Mouse (Mus musculus) forebrain, embryonic 14.5 days (tissue): ENCODE data around the gene Khdrbs2. TPM values are rescaled to one million over a fixed set of nuclear protein-coding genes. Genes with fewer than 3 reads are reported as not detected.
"Not testable (repeated sequence)": the region's sequence is repeated elsewhere in the genome, so short reads cannot be mapped to it uniquely, and the experiment has no call there.

Experiments used
- ATAC-seq: fragments of 200-750 bp; cut with Nextera tagmentation; 2 replicates; pipeline ENCODE4 v1.8.0; 2017; ENCODE audit warnings: mild to moderate bottlenecking, moderate library complexity
- DNase-seq: peaks from one replicate; pipeline ENCODE4 v3.0.0-alpha.2; 2015; ENCODE audit warnings: low spot score
- H3K27ac ChIP-seq: fragments of 300-500 bp; sonication (generic); 2 replicates; pipeline ENCODE4 v1.5.1; 2014; ENCODE audit warnings: low read depth, mild to moderate bottlenecking, control low read depth, low read length, moderate library complexity
- H3K27me3 ChIP-seq: fragments of 300-500 bp; sonication (generic); replicated peaks from 2 replicates; pipeline ENCODE4 v1.6.1; 2014; ENCODE audit warnings: low read length, control low read depth, mixed read lengths; ENCODE audit not compliant: control insufficient read depth, insufficient read depth
- H3K36me3 ChIP-seq: fragments of 300-500 bp; sonication (generic); 2 replicates; pipeline ENCODE4 v1.6.1; 2014; ENCODE audit warnings: low read length, control low read depth; ENCODE audit not compliant: control insufficient read depth, insufficient read depth
- H3K4me1 ChIP-seq: fragments of 300-500 bp; sonication (generic); 2 replicates; pipeline ENCODE4 v1.6.1; 2014; ENCODE audit warnings: antibody characterized with exemption, low read length, control low read depth; ENCODE audit not compliant: control insufficient read depth, insufficient read depth
- H3K4me2 ChIP-seq: fragments of 300-500 bp; sonication (generic); 2 replicates; pipeline ENCODE4 v1.6.1; 2014; ENCODE audit warnings: mild to moderate bottlenecking, control low read depth, low read length
- H3K4me3 ChIP-seq: fragments of 300-500 bp; sonication (generic); 2 replicates; pipeline ENCODE4 v1.5.1; 2014; ENCODE audit warnings: low read depth, low read length, control low read depth
- H3K9ac ChIP-seq: fragments of 300-500 bp; sonication (generic); 2 replicates; pipeline ENCODE4 v1.6.1; 2014; ENCODE audit warnings: mild to moderate bottlenecking, low read length, control low read depth, moderate library complexity
- H3K9me3 ChIP-seq: fragments of 300-500 bp; sonication (generic); replicated peaks from 2 replicates; pipeline ENCODE4 v1.6.1; 2016; ENCODE audit warnings: low read length, control low read depth, mixed read lengths; ENCODE audit not compliant: control insufficient read depth
- WGBS: fragments of 180-500 bp; shearing (Covaris S2); extraction: QIAGEN DNeasy Blood & Tissue Kit; methylation state at CpG from one replicate; pipeline ENCODE4 v1.1.7; 2014; 5-methylcytosine and 5-hydroxymethylcytosine counted together
- polyA plus RNA-seq: library from polyadenylated mRNA; unstranded; fragments of >200 nt; fragmentation: Nextera tagmentation; extraction: Ambion mirVana; gene quantifications from 2 replicates; pipeline ENCODE4 v1.2.1, GENCODE M21; 2014

Khdrbs2 gene
- polyA plus RNA-seq, 1 experiment from 2014 or later: 53.7 TPM

GRCm38 (mm10) chr1:32503381-32503780 lies 330.9 kb downstream of the Khdrbs2 start:
- no peaks in the 10 kb centered on the region for H3K27me3 ChIP-seq
- no peaks in the 10 kb centered on the region for H3K9me3 ChIP-seq
- no peak overlapping the region for H3K4me3 ChIP-seq
- H3K4me1 ChIP-seq: no peaks in the 10 kb centered on the region
- H3K9ac ChIP-seq: no peak overlapping the region
- ATAC-seq (no peak), DNase-seq (no peak)
- no peak overlapping the region for H3K4me2 ChIP-seq
- WGBS: 94% methylated on average over 6 of the region's 6 CpGs
- H3K27ac ChIP-seq: no peak overlapping the region
- H3K36me3 ChIP-seq: no peaks in the 10 kb centered on the region

- not testable (repeated sequence) for H3K9me3 ChIP-seq, H3K4me3 ChIP-seq, H3K4me2 ChIP-seq, DNase-seq, H3K4me1 ChIP-seq, H3K36me3 ChIP-seq, H3K9ac ChIP-seq, H3K27ac ChIP-seq, ATAC-seq, H3K27me3 ChIP-seq
- WGBS: 83% methylated on average over 2 of the region's 7 CpGs
Measured at GRCm38 (mm10) chr1:32547194-32547593, 374.7 kb downstream of the Khdrbs2 start, which contains the start of gene Gm5415. Gene Gm5415, minus strand, starts transcription at chr1:32547294.

- Histone ChIP-seq H3K9me3 (no peaks in the 10 kb centered on the region), H3K36me3 (no peaks in the 10 kb centered on the region), H3K4me3 (no peak overlapping the region), H3K4me1 (no peaks in the 10 kb centered on the region), H3K27ac (no peak overlapping the region), H3K4me2 (no peak overlapping the region), H3K27me3 (no peaks in the 10 kb centered on the region), H3K9ac (no peak overlapping the region)
- peak; percentile 47 for DNase-seq
- ATAC-seq: peak; percentile 38; the same call in 1 of the 2 replicates
- 83% methylated on average over 3 of the region's 3 CpGs for WGBS
Measured at GRCm38 (mm10) chr1:32553459-32553858, 380.9 kb downstream of the Khdrbs2 start.

- 25% methylated on average over 4 of the region's 4 CpGs for WGBS
- no peaks in the 10 kb centered on the region for H3K9me3 ChIP-seq
- peak; percentile 83 for DNase-seq
Measured at GRCm38 (mm10) chr1:32553925-32554324, 381.4 kb downstream of the Khdrbs2 start.

GRCm38 (mm10) chr1:32568901-32569300 lies 396.4 kb downstream of the Khdrbs2 start:
- ATAC-seq (no peak), DNase-seq (peak; percentile 14)
- no peak overlapping the region for H3K9ac ChIP-seq
- H3K27me3 ChIP-seq: no peaks in the 10 kb centered on the region
- H3K36me3 ChIP-seq: no peaks in the 10 kb centered on the region
- no peak overlapping the region for H3K27ac ChIP-seq
- H3K4me3 ChIP-seq: no peak overlapping the region
- H3K4me1 ChIP-seq: no peaks in the 10 kb centered on the region
- WGBS: 66% methylated on average over 2 of the region's 2 CpGs
- no peak overlapping the region for H3K4me2 ChIP-seq
- H3K9me3 ChIP-seq: no peaks in the 10 kb centered on the region

More at GRCm38 (mm10) chr1:32553925-32554324, 381.4 kb downstream of the Khdrbs2 start:
- Histone ChIP-seq H3K4me3 (no peak overlapping the region), H3K4me2 (no peak overlapping the region), H3K9ac (no peak overlapping the region), H3K27ac (no peak overlapping the region), H3K4me1 (no peaks in the 10 kb centered on the region), H3K36me3 (no peaks in the 10 kb centered on the region), H3K27me3 (no peaks in the 10 kb centered on the region)
- peak; percentile 84 for ATAC-seq

- H3K4me1 ChIP-seq: no peaks in the 10 kb centered on the region
- no peak overlapping the region for H3K4me2 ChIP-seq
- no peak overlapping the region for H3K4me3 ChIP-seq
- no peak overlapping the region for H3K27ac ChIP-seq
- H3K9me3 ChIP-seq: peaks cover 3% of the 10 kb centered on the region; the same call in 1 of the 2 replicates
- no peak overlapping the region for H3K9ac ChIP-seq
- H3K27me3 ChIP-seq: no peaks in the 10 kb centered on the region
- ATAC-seq (no peak), DNase-seq (no peak)
- 36% methylated on average over 1 of the region's 1 CpGs for WGBS
- H3K36me3 ChIP-seq: no peaks in the 10 kb centered on the region
Measured at GRCm38 (mm10) chr1:32626060-32626459, 453.5 kb downstream of the Khdrbs2 start.

GRCm38 (mm10) chr1:32632415-32633354 lies 460.2 kb downstream of the Khdrbs2 start:
- Histone ChIP-seq H3K4me3 (no peak overlapping the region), H3K27me3 (no peaks in the 10 kb centered on the region), H3K9me3 (peaks cover 3% of the 10 kb centered on the region; the same call in 1 of the 2 replicates), H3K9ac (no peak overlapping the region), H3K27ac (no peak overlapping the region; the same call in 1 of the 2 replicates), H3K4me2 (no peak overlapping the region), H3K36me3 (no peaks in the 10 kb centered on the region), H3K4me1 (no peaks in the 10 kb centered on the region)
- no peak; the same call in 1 of the 2 replicates for ATAC-seq
- DNase-seq: peak; percentile 54
- WGBS: 65% methylated on average over 5 of the region's 5 CpGs

GRCm38 (mm10) chr1:32633404-32633803 lies 460.9 kb downstream of the Khdrbs2 start:
- no peak overlapping the region for H3K4me3 ChIP-seq
- H3K4me2 ChIP-seq: no peak overlapping the region
- 85% methylated on average over 4 of the region's 4 CpGs for WGBS
- no peak for ATAC-seq
- H3K36me3 ChIP-seq: no peaks in the 10 kb centered on the region
- no peak for DNase-seq
- H3K27ac ChIP-seq: no peak overlapping the region; the same call in 1 of the 2 replicates
- no peak overlapping the region for H3K9ac ChIP-seq
- no peaks in the 10 kb centered on the region for H3K4me1 ChIP-seq
- no peaks in the 10 kb centered on the region for H3K27me3 ChIP-seq
- H3K9me3 ChIP-seq: peaks cover 3% of the 10 kb centered on the region; the same call in 1 of the 2 replicates

- DNase-seq: no peak
- WGBS: 93% methylated on average over 5 of the region's 5 CpGs
Measured at GRCm38 (mm10) chr1:32639118-32639517, 466.6 kb downstream of the Khdrbs2 start.

More at GRCm38 (mm10) chr1:32639118-32639517, 466.6 kb downstream of the Khdrbs2 start:
- Histone ChIP-seq H3K4me1 (no peaks in the 10 kb centered on the region), H3K27ac (no peak overlapping the region), H3K4me2 (no peak overlapping the region), H3K9ac (no peak overlapping the region), H3K9me3 (no peaks in the 10 kb centered on the region), H3K27me3 (no peaks in the 10 kb centered on the region), H3K36me3 (no peaks in the 10 kb centered on the region), H3K4me3 (no peak overlapping the region)
- ATAC-seq: no peak
